Mouse (Mus musculus) thymus, postnatal 25 days (tissue): Measurements from ENCODE around the gene Fam102b.
A peak's percentile ranks its signal among the peaks of the same experiment; 100 is the strongest.

Experiments used
- DNase-seq: peaks from one replicate; pipeline ENCODE4 v3.0.0; 2022

Fam102b gene

DNA sequence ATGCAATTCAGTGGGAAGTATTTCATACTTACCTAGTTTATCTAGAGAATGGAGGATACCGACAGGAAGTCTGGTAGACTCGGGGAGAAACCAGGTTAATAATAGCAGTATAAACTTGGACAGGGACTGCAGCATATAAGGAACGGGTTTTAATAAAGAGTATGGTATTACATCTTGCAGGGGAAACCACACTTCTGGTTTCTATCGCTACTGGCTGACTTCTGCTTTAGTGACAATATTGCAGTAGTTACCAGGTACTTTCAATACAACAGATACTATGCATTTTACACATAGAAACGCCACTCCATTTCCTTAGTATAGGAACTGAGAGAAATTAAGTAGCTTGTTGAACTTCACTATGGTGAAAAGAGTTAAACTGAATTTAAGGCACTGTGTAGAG is 19.2 kb downstream of the Fam102b start:
- DNase-seq, result no peak

DNA sequence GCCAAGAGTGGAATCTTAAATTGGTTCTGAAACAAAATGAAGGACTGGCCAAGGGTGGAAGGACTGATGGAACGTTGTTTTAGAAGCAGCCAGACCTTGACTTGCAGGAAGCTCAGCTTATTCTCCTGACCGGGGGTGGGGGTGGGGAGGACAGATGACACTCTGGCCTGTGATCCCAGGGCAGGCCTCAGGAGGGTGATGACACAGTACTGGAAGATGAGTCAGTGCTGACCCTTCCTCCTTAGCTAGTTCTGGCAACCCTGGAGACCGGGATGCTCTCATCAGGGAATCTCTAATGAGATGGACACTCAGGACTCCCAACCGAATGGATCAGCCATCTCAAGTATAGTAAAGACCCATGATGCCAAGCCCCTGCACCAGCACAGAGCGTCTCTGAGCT is 21.6 kb downstream of the Fam102b start:
- no peak for DNase-seq

DNA sequence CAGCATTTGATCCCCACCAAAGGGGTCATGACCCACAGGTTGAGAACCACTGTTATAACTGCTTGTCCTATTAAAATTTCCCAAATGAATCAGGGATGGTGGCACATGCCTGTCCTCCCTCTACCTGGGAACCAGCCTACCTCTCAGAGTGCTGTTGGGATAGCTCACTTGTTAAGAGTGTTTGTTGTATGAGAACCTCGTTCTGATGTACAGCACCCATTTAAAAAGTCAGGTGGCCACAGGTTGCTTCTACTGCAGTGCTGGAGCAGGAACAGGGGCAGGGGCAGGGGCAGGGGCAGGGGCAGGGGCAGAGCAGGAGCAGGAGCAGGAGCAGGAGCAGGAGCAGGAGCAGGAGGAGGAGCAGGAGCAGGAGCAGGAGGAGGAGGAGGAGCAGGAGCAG is 28.2 kb downstream of the Fam102b start:
- DNase-seq, result no peak

DNA sequence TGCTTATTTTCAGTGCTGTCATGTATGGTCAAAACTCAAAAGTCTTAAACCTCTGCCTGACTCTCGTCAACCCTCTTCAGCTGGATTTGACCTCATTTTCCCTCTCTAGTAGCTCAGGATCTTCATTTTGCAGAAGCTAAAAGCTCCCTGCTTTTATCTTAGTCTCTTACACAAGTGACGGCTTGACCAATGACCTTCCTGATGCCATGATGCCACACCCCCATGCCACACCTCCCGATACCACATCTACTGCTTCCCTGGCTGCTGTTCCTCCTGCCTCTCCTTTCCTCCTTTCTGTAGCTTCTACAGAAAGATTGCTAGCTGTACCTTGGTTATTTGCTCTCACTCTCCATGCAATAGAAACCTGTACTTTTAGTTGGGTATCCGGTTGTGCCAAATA is 29.6 kb downstream of the Fam102b start:
- DNase-seq, result no peak

DNA sequence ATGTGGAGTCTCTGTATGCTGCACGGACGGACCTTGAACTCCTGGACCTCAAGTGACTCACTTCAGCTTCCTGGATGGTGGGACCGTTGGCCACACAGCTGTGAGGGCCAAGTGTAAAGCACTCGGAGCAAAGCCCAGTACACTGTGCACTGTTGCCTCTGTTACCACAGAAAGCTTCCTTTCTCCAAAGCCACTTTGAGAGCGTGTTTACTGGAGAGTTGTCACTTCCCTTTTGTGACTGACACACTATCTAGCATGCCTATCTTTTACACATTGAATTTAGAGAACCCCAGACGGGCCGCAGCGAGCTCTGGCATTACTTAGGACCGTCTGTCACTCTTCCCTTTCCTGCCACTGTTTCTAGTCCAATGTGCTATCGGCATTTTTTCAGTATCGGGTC is 30.1 kb downstream of the Fam102b start:
- DNase-seq, result peak; percentile 11

DNA sequence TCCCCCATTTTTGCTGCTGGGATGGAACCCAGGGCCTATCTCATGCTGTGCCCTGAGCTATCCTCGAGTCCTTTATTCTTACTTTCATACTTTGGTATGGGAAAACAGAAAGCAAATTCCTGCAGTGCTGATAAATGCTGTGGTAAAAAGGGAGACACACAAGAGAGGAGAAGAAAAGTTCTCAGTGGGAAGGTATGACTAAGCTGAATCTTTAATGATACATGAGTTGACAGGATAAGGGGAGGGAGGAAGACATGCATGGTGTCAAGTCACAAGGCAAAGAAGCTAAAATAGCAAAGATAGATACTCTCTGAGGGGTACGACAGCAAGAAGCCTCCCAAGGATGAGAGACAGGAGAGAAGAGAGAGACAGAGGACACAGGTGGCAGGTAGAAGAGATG is 32.0 kb downstream of the Fam102b start:
- DNase-seq, result no peak

DNA sequence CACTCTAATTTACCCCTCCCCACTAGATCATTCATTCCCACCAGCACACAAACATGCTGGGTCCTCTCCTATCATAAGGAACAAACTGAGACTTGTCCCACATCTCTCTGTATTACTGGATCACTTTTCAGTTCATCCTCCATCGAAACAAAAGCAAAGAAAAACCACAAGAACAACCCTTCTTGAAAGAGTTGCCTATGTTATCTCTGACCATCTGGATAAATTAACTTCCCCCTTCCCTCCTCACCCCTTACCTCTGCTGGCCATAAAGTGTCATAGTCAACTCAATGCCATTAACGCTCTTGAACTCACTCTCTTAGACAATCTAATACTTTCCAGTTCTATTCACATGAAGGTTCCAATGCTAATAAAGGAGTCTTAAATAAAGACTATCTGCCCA is 32.9 kb downstream of the Fam102b start:
- DNase-seq, result no peak

DNA sequence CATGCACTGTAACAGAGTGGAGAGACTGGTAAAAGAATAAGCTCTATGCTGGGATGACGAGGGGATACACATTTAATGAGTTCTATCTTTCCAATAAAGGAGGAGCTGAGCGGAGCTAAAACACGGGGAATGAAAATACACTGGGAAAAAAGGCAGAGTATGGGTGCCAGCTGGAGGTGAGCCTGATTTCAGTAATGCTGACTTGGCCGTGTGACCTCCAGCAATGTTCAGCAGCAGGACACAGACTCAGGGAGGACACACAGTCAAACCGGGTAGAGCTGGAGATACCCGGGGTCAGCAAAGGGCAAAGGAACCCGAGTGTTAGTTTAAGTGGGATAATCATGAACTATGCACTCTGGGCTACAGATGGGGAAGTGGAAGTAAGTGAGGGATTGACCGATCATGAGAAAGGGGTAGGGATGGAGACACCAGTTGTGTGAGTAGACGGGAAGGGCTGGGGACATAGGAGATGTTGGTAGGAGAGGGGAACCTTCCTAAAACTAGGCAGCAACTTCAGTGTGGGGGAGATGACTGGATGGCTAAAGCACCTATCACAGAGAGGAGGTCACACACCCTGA is 37.3 kb downstream of the Fam102b start:
- no peak for DNase-seq

DNA sequence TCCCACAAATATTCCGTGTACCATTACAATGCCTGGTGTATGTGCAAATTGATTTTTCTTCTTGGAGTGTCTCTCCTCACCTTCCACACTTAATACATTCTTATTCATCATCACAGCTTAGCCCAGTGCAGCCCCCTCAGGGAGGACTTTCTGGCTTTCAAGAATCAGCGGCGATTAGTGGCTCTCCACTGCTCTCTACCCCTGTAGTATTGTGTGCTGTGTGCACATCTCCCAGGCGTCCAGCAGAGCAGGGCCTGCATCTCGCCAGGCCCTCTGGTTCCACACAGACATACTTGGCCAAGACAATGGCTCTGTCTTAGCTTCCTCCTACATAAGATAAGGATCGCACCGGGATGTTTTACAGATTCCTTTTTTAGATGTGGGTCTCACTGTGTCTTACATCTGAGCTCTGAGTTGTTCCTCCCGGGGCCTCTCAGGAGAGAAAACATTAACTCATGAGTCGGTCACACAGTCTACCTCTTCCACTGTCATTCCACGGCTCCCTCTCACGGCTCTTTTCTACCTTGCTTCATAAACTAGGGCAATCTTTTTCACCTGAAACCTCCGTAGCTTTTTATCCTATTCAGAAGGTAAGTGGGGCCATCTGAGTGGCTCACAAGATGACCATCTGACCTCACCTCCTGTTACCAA is 40.3 kb downstream of the Fam102b start:
- no peak for DNase-seq

DNA sequence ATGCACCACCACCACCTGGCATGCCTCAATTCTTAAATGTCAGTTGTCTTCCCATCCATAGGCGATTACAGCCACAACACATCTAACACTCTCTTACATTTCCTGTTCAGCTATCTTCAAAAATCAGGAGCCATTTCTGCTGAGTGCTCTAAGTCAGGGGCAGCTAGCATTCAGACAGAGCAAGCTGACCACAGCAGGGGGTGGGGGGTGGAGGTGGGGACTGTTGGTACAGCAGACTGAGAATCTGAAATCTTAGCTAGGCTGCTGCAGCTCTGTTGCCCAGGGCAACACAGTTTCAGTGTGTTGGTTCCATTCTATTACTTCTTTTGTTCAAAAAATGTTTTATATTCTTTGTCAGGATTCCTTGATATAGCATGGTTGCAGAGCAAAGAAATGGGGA is 40.9 kb downstream of the Fam102b start:
- DNase-seq, result no peak

DNA sequence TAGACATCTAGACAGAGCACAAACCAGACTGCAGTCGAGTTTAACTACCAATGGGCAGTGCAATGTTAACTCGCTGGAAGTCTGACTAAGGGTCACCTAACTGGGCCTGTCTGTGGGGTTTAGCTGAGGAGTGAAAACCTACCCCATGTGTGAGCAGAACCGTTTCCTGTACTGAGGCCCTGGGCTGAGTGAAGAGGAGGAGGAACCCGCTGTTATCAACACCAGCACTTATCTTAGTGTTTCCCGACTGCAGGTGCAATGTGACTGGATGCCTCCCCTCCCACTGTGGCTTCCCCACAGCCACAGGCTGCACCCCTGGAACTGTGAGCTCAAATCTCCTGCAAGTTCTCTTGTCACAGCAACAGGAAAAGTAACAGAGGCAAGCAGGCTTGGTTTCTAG is 43.4 kb downstream of the Fam102b start:
- peak; percentile 51 for DNase-seq

DNA sequence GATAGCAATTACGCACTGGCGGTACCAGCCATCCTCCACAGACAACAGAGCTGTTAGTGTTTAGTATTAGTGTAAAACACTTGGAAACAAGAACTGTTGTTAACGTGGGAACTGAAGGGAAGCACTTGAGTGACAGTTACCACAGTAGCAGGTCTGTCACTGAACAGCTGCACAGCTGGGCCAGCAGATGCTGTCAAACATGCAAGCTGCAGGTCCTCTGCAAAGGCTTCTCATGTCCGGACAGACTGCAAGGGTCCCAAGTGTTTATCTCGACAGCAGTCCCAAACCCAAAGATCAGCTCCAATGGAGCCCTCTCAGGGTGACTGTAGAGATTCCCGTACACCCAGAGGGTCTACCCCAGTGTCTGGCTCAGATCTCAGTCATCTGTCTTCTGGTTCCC is 45.5 kb downstream of the Fam102b start:
- DNase-seq, result peak; percentile 49

DNA sequence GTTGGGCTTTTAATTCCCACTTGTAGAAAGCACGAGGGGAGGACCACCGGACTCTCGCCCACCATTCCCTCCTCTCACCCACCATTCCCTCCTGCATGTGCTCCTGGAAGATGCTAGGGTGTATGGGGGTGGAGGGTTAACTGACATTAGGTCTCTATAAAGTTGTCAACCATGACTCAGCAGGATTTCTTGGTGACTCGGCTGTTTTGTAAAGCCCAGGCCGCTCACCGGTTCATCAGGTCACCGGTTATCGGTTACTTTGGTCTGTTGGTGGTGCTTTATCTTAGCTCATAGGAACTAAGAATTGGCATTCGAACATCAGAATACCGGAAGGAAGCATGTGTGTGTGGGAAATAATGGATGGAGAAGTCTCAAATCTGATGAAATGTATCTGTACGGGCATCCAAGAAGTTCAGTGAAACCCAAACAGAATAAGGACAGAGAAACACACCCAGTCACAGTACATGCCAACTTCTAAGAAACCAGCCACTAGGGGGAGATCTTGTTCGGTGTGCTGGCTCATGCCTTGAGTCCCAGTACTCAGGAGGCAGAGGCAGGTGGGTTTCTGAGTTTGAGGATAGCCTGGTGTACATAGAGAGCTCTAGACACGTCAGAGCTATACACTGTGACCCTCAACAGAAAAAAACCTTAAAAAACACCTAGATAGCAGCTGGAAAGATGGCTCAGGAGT is 49.9 kb downstream of the Fam102b start:
- DNase-seq, result no peak

DNA sequence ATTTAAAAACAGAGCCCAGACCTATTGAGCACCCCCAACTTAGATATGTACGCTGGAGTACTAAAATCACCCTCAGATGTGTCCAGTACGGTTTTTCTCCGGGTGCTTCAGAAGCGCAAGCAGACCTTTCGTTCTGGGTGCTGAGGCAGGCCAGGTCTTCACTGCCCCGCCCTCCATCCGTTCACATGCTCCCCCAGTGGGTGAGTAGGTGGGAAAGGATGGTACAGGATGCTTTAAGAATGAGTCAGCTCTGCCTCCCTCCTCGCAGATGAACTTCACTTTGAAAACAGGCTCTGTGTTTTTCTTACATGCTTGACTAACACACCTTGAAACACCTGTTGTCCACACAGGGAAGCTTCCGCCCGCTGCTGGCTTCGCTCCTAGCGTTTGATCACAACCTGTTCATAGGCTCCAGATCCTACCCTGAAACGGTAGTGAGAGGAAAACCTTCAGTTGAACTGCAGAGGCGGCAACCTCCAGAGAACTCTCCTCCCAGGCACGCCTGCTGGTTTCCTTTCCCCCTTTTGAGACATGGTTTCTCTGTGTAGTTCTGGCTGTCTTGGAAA is 52.4 kb downstream of the Fam102b start:
- DNase-seq, result no peak

DNA sequence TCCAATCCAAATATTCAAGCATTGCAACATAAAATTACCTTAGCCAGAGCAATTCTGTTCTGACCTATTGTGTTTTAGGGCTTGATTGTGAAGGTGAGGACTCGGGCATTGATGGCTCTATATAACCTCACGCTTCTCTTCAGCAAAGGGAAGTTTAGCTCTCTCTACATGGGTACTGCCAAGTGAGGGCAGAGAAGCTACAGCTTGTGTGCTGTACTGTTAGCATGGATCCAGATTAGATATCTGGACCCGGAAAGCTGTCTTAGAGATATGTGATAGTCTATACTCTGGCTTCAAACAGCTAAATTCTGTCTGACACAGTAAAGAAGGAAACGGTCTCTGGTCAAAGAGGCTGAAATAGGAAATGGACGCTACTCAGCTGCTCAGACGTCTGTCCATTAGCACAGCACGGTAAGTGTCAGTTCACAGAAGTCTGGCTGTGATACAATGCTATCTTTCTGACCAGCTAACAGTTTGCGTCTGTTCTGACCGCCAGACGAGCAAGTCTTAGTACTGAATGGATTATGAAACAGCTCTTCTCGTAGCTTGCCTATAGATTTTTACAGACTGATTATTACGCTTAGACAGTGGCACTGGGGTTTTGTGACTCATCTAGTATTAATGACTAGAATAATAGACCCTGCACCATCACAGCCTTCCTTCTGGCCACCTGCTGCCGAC is 53.3 kb downstream of the Fam102b start:
- no peak for DNase-seq

DNA sequence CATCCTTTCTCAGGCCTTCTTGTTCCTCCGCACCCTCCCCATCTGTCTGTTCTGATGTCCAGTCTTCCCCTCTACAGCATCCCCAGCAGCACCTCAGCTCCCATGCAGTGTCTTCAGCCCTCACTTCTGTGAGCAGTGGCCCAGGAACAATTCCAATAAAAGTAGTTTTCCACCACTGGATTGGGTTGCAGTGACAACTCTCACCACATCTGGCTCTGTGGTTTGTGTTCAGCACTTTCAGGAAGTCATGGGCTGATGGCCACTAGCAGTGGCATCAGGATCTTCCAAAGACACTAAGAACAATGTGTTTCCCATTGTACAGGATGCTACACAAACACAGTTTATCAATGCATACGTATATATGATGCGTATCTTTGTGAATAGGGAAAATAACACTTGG is 61.4 kb downstream of the Fam102b start:
- no peak for DNase-seq

DNA sequence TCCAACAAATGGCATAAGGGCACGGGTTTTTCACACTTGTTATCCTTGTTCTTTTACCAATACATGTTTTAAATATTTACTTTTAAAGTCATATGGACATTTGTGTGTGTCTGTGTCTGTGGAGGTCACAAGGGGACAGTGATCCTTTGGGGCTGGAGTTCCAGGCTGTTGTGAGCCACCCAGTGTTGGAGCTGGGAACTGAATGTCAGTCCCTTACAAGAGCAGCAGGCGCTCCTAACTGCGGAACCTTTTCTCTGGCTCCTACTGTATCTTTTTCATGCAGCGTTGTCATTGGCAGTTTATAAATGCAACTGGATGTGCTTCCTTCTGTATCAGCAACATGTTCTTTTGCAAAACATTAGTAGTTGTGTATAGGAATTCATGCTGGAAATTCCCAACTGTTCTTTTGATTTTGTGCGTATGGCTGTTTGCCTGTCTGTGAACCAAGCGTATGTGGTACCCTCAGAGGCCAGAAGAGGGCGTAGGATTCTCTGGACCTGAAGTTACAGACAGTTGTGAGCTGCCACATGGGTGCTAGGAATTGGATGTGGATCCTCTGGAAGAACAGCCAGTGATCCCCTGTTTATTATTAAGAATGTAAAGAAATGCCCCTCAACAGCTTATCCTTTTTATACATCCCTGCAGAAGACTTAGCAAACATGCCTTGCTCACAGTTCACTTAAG is 62.9 kb downstream of the Fam102b start:
- DNase-seq, result peak; percentile 45

DNA sequence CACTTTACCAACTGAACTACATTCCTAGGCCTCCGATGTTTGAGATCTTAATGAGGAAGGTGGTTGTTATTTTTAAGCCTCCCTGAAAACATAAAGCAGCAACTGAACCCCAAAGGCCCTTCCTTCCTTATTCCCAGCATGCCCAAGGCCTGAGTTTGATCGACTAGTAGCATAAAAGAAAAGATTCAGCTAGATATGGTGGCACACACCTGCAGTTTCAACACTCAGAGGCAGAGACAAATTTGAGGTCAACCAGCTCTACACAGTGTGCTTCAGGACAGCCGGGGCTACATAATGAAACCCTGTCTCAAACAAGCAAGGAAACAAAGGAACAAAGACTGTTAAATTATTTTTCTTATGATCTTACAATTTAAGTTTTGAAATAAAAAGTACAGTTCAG is 63.6 kb downstream of the Fam102b start:
- DNase-seq, result peak; percentile 44

DNA sequence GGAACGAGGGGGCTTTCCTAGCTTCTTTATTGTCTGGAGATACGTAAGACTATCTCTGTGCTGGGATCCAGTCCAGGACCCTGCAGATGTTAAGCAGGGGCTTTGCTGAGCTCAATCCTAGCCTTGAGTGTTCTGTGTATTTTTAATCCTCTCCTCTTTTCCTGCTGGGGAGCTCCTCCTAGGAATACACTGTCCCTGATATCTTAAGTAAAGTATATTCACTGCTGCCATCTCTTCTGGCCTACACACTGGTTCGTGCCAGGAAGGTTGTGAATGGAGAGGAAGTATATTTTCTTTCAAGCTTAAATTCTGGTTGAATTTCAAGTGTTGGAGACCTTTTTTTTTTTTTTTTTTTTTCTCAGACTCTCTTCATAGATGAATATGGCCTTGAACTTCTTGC is 64.1 kb downstream of the Fam102b start:
- no peak for DNase-seq

DNA sequence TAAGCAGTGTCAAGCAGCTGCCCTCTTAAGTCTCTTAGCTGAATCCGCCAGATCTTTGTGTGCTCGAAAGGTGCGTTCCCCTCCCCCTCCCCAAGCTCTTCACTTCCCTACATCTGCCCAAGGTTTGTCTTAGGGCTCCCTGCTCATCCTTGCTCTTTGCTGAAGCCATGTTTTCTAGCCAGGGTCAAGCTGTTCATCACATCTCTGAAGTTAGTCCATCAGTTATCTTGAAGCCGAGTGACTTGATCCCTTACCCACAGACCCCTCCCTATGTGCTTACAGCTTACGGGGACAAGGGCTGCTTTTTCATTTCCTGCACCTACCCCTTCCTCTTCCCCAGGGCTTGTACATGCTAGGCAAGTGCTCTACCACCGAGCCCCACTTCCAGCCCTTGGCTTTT is 65.8 kb downstream of the Fam102b start:
- peak; percentile 67 for DNase-seq

DNA sequence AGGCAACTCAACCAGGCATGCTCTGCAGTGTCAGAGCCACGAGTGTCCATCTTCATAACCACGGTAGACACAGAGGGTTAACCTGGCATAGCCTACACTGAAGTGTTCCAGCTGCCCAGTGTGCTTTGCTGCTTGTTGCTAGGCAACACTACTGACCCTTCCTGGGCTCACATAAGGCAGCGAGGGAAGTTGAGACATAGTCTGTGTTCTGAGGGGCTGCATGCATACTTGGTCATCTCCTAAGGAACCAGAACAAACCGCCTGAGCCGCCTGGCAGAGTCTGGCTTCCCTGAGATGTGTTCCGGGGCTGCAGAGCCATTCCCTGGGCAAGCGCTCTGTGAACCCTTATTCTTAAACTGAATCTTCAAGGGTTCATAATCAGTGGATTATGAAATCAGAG is 66.2 kb downstream of the Fam102b start:
- DNase-seq, result no peak

DNA sequence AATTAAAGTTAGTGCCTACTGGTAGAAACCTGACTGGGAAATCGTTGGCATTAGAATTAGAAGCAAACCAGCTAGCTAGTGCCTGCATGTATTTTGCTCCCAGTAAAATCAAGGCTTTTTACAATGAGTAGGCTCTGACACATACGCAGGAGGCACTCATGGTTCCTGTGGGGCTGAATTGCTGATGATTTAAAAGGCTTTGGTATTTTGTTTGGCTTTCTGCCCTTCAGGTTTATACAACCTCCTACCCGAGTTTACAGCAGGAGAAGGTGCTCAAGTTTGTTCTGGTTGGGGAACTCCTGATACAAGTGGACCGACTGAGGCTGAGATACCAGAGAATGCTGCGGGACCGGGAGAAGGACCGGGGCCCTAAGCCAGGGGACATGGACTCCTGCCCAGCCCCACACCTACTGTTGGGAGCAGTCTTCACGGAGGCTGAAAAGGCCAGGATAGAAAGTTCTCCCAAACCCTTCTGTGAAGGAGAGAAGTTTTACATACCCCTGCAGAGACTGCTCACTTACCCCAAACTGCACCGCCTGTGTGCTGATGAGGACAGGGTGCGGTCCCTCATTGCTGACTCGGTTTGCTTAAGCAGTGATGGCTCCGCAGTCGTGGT is 67.6 kb downstream of the Fam102b start:
- no peak for DNase-seq

DNA sequence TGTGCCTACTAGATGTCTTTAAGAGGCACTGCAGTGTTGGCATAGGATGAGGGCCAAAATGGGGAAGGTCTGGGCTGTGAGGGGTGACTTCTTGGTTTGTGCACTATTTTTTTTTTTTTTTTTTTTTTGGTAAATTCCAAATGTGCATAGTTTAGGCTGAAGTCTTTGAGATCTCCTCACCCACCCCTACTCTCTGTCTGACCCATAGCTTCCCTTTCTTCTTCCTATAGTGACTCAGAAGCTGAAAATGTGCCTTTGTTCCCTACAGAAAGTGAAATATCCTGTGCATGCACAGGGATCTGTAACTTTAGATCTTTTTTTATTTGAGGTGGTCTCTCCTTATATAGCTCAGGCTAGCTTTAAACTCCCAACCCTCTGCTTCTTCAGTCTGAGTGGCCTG is 69.4 kb downstream of the Fam102b start:
- no peak for DNase-seq
